Mouse (Mus musculus) retina, embryonic 14.5 days (tissue): ENCODE measurements around the gene Prkag1.

Experiments used
- DNase-seq: peaks from one replicate; pipeline ENCODE4 v3.0.0-alpha.2; 2015; ENCODE audit warnings: low spot score

Gene Prkag1

GRCm38 (mm10) chr15:98853161-98853937 is 22.0 kb upstream of the Prkag1 start:
- DNase-seq: no peak

GRCm38 (mm10) chr15:98852733-98853132 is 21.4 kb upstream of the Prkag1 start:
- no peak for DNase-seq

- DNase-seq: no peak
These were observed 20.8 kb upstream of the Prkag1 start for GRCm38 (mm10) chr15:98852071-98852470.

GRCm38 (mm10) chr15:98851229-98851818 is 20.0 kb upstream of the Prkag1 start:
- no peak for DNase-seq

DNA sequence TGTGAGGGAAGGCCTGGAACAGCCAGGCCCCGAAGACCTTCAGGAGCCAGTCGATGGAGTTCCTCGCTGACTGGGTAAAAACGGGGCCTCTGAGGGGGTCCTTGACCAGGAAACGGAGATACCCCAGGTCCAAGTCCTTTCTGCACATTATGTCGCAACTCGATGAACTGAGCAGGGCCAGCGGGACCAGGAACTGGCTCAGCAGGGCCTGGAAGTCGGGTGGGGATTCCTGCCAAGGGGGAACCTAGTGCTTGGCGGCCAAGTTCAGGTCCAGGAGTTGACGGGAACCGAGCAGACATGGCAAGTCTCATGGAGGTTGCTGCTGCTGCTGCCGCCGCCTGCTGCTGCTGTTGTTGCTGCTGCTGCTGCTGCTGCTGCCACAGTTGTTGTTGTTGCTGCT is 19.3 kb upstream of the Prkag1 start:
- DNase-seq: no peak

GRCm38 (mm10) chr15:98849956-98850600 is 18.8 kb upstream of the Prkag1 start:
- DNase-seq: no peak

DNA sequence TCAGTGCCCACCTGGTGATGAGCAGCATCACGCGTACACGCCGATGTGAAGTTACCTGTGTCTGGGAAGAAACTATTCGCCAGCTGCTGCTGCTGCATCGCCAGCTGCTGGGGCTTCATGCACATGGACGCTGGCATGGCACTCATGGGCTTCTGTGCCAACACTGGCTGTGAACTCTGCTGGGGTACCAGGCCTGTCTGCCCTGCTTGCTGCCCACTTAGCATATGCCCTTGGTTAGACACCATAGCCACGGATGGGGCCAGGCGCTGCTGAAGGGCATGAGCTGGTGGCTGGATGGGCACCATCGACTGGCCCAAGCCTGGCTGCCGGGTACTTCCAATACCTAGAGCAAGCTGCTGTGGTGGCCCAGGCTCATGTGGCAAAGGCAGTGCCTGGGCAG is 17.8 kb upstream of the Prkag1 start:
- no peak for DNase-seq

DNA sequence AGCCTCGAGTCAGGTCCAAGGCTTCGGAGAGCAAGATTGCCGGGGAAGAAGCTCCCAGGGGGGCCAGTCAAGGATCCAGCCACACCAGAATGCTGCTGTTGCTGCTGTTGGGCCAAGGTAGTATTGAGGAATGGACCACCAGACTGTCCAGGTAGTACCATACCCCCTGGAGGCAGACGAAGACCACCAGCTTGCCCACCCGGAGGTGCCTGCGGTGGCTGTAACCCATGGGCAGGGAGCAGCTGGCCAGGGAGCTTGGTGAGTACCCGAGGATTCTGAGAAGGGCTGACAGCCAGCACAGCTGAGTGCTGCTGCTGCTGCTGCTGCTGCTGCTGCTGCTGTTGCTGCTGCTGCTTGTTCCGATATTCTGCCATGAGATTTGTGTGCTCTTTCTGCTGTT is 14.8 kb upstream of the Prkag1 start:
- DNase-seq: no peak

DNA sequence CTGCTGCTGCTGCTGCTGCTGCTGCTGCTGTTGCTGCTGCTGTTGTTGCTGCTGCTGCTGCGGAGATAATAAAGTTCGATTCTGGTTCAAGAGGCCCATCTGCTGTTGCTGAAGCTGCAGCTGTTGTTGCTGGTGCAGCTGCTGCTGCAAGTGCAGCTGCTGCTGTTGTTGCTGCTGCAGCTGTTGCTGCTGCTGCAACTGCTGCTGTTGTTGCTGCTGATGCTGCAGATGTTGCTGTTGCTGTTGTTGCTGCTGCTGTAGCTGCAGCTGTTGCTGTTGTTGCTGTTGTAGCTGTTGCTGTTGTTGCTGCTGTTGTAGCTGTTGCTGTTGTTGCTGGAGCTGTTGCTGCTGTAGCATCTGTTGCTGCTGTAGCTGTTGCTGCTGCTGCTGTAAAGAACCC is 13.8 kb upstream of the Prkag1 start:
- DNase-seq: no peak

GRCm38 (mm10) chr15:98843595-98844223 is 12.4 kb upstream of the Prkag1 start:
- no peak for DNase-seq

GRCm38 (mm10) chr15:98839671-98840585 is 8.6 kb upstream of the Prkag1 start:
- no peak for DNase-seq

- DNase-seq: no peak
These were observed 7.8 kb upstream of the Prkag1 start for GRCm38 (mm10) chr15:98839161-98839560.

- no peak for DNase-seq
These were observed 6.4 kb upstream of the Prkag1 start for GRCm38 (mm10) chr15:98837743-98838103.

- DNase-seq: no peak
These were observed 5.9 kb upstream of the Prkag1 start for GRCm38 (mm10) chr15:98837006-98837742.

GRCm38 (mm10) chr15:98835291-98835690 is 4.0 kb upstream of the Prkag1 start:
- no peak for DNase-seq

GRCm38 (mm10) chr15:98834059-98834458 is 2.7 kb upstream of the Prkag1 start:
- DNase-seq: no peak

DNA sequence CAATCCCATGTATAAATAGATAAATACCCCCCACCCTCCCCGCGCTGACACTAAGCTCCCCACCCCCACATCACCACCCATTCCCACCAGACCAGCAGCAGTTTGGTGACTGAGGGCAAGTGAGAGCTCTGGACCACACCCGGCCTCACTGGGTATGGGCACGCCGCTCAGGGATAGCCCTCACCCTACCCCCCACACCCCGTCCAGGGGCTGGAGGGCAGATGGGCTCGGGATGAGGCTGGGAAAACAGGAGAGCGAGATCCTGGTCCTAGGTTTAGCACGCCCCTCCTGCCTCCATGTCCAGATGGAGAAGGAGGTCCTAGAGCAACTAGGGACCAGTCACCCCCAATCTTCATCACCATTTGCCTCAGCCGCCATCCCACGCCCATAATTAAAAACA is 2.0 kb upstream of the Prkag1 start:
- no peak for DNase-seq

- DNase-seq: no peak
These were observed 1.1 kb upstream of the Prkag1 start for GRCm38 (mm10) chr15:98832161-98833058.

GRCm38 (mm10) chr15:98831684-98832035 is 339 bp upstream of the Prkag1 start:
- no peak for DNase-seq

GRCm38 (mm10) chr15:98827611-98828011 is 3.7 kb downstream of the Prkag1 start:
- no peak for DNase-seq
